Mouse (Mus musculus) bone marrow, adult 2 months (tissue): ENCODE results near the gene Polh.

Experiments
- CTCF ChIP-seq: fragments of 200-500 bp; IDR thresholded peaks from 2 replicates; pipeline ENCODE4 v1.5.1; 2011; ENCODE audit warnings: low read length, control low read depth; ENCODE audit not compliant: control insufficient read depth, insufficient read depth
- POLR2A ChIP-seq: fragments of 200-500 bp; IDR thresholded peaks from 2 replicates; pipeline ENCODE4 v1.6.1; 2011; ENCODE audit warnings: low read depth, mild to moderate bottlenecking, control low read depth, low read length, borderline replicate concordance; ENCODE audit not compliant: control insufficient read depth

DNA sequence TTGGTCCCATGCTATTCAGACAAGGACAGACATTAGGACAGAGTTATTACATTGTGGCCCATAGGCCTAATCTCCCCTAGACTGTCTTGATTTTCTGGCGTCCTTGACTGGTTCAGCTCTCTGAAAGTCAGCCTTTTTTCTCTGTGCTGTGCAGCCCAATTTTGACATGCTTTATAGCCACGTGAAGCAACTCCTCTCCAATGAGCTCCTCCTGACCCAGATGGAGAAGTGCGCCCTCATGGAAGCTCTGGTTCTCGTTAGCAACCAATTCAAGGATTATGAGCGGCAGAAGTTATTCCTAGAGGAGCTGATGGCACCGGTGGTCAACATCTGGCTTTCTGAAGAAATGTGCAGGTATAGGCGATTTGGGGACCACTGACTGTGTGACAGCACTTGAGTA lies 25.1 kb upstream of the Polh start:
- TF ChIP-seq CTCF (no peak), POLR2A (no peak)
